Mouse (Mus musculus) embryonic facial prominence, embryonic 11.5 days (tissue): ENCODE measurements at regions not wholly inside any gene's neighbourhood (a gene's known extent, or its start where the extent isn't known, plus 50 kb on each side); places are given as distances from the start of the nearest gene placed in this dataset.

Source experiments
- ATAC-seq: fragments of 200-750 bp; cut with Nextera tagmentation; replicated peaks from 2 replicates; pipeline ENCODE4 v1.8.0; 2017; ENCODE audit warnings: low read depth; ENCODE audit not compliant: insufficient number of reproducible peaks, low FRiP score, low TSS enrichment
- DNase-seq: peaks from one replicate; pipeline ENCODE4 v3.0.0-alpha.2; 2015; ENCODE audit warnings: low spot score
- H3K27ac ChIP-seq: fragments of 300-500 bp; sonication (generic); replicated peaks from 2 replicates; pipeline ENCODE4 v1.5.1; 2014; ENCODE audit warnings: mild to moderate bottlenecking, low read depth, low read length, control low read depth
- H3K27me3 ChIP-seq: fragments of 300-500 bp; sonication (generic); 2 replicates; pipeline ENCODE4 v1.6.1; 2014; ENCODE audit warnings: mild to moderate bottlenecking, low read length, moderate library complexity, mixed read lengths; ENCODE audit not compliant: control insufficient read depth, insufficient read depth
- H3K36me3 ChIP-seq: fragments of 300-500 bp; sonication (generic); replicated peaks from 2 replicates; pipeline ENCODE4 v1.6.1; 2014; ENCODE audit warnings: low read depth, mild to moderate bottlenecking, low read length, moderate library complexity, mixed read lengths; ENCODE audit not compliant: control insufficient read depth, insufficient read depth
- H3K4me1 ChIP-seq: fragments of 300-500 bp; sonication (generic); 2 replicates; pipeline ENCODE4 v1.6.1; 2014; ENCODE audit warnings: low read length, mixed read lengths; ENCODE audit not compliant: control insufficient read depth, insufficient read depth
- H3K4me2 ChIP-seq: fragments of 300-500 bp; sonication (generic); 2 replicates; pipeline ENCODE4 v1.6.1; 2014; ENCODE audit warnings: low read depth, mild to moderate bottlenecking, control low read depth, low read length, moderate library complexity
- H3K4me3 ChIP-seq: fragments of 300-500 bp; sonication (generic); 2 replicates; pipeline ENCODE4 v1.5.1; 2014; ENCODE audit warnings: low read depth, low read length, control low read depth
- H3K9ac ChIP-seq: fragments of 300-500 bp; sonication (generic); replicated peaks from 2 replicates; pipeline ENCODE4 v1.6.1; 2014; ENCODE audit warnings: mild to moderate bottlenecking, control low read depth, low read length
- H3K9me3 ChIP-seq: fragments of 300-500 bp; sonication (generic); replicated peaks from 2 replicates; pipeline ENCODE4 v1.6.1; 2016; ENCODE audit warnings: mild to moderate bottlenecking, low read length, inconsistent platforms, mixed read lengths; ENCODE audit not compliant: control insufficient read depth
- WGBS: fragments of 180-500 bp; shearing (Covaris S2); extraction: QIAGEN DNeasy Blood & Tissue Kit; methylation state at CpG from one replicate; pipeline ENCODE4 v1.1.7; 2014; 5-methylcytosine and 5-hydroxymethylcytosine counted together

DNA sequence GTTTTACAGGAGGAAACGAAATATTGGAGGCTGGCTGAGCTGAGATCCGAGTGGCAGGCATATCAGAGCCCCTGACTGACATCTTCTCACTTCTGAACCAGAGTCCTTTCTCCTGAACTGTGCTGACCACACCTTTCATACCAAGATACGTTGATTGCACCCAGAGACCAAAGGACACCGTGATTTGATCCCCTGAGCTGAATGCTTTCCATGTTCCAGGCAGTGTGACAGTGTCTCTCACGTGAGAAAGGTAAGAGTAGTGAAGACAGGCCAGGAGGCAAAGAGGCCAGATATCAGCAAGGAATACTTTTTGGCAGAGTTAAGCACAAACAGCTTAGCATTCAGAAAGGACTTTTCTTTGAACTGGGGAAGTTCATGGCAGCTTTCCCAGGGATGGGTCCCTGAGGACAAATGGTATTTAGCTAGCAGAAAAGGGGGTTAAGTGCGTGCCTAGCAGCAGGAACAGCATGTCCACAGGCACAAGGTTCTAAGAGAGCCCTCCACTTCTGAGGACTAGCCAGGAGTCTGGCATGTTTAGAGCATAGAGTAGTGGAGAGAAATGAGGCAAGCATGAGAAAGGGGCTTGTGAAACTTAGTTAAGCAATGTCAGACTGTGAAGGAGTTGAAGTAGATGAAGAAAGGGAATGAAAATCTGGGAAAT is 111.0 kb upstream of the Cdkn2b start:
- ATAC-seq (no peak), DNase-seq (no peak)
- Histone ChIP-seq H3K9ac (no peak overlapping the region), H3K4me3 (no peak overlapping the region), H3K4me1 (no peaks in the 10 kb centered on the region), H3K27me3 (no peaks in the 10 kb centered on the region), H3K36me3 (no peaks in the 10 kb centered on the region), H3K9me3 (no peaks in the 10 kb centered on the region), H3K4me2 (no peak overlapping the region), H3K27ac (no peak overlapping the region)
- WGBS = 61% methylated on average over 6 of the region's 6 CpGs

DNA sequence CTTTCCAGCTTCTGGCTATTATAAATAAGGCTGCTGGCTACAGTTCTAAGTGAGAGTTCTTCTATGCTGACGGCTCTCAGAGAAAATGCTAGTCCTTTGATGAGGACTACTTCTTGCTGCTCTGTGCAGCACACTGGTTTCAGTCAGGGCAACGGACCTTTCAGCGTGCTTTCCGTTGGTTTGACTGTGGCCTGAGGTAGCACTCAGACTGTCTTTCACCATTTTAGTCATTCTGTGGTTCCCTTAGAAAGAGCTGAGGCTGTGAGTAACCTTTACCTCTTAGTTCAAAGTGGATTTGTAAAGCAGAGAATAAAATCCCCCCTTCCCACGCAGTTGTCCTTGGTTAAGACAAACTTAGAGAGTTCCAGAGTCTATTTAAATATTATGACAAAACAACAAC is 110.0 kb upstream of the Cdkn2b start:
- Histone ChIP-seq H3K4me2 (no peak overlapping the region), H3K27me3 (no peaks in the 10 kb centered on the region), H3K4me3 (no peak overlapping the region), H3K36me3 (no peaks in the 10 kb centered on the region), H3K9me3 (no peaks in the 10 kb centered on the region), H3K27ac (no peak overlapping the region), H3K9ac (no peak overlapping the region), H3K4me1 (no peaks in the 10 kb centered on the region)
- 88% methylated on average over 5 of the region's 5 CpGs for WGBS
- DNase-seq (no peak), ATAC-seq (no peak)

DNA sequence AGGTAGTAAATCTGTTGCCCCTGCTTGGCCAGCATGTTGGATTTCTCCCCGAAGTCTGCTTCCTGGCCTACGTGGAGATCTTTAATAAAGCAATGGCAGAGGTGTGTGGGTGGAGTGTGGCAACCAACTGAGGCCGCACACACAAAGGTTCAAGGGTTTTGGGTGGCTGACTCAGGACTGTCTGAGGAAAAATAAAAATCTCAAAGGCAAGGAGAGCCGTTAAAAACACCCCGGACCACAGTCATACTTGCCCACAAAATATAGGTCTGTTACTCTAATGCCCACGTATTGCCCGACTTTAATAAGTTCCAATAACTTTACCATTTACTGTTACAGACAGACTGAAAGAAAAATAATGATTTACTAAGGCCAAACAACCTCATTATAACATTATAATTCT is 108.7 kb upstream of the Cdkn2b start:
- no peak for ATAC-seq
- H3K9ac ChIP-seq = no peak overlapping the region
- no peaks in the 10 kb centered on the region for H3K36me3 ChIP-seq
- no peak overlapping the region for H3K27ac ChIP-seq
- no peak overlapping the region for H3K4me2 ChIP-seq
- WGBS = 92% methylated on average over 7 of the region's 7 CpGs
- H3K4me3 ChIP-seq = no peak overlapping the region
- H3K4me1 ChIP-seq = no peaks in the 10 kb centered on the region
- no peak for DNase-seq
- H3K9me3 ChIP-seq = no peaks in the 10 kb centered on the region
- H3K27me3 ChIP-seq = no peaks in the 10 kb centered on the region

DNA sequence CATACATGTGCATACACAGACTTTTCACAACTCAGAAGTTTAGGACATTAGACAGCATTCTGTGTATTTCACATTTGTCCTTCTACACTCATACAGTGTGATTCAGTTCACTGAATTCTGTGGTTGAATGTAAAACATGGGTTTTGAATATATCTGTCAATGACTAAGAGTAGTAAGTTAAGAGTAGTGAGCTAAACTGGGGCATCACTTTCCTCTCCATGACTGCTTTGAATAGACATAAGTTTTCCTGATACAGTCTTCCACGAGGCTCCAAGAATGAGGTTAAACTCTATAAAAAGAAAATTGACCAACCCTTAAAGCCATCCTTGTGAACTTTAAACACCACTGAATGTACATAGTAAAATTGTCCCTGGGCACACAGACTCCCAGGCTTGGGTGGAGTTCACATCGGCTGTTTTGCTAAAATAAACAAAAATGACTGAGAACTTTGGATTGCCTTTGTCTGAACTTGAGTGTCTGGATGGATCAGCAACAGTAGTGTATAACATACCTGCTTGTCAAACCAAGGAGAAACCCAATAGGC is 94.9 kb upstream of the Cdkn2b start:
- H3K4me1 ChIP-seq = no peaks in the 10 kb centered on the region
- DNase-seq = no peak
- no peak overlapping the region for H3K4me2 ChIP-seq
- H3K27ac ChIP-seq = no peak overlapping the region
- no peak overlapping the region for H3K4me3 ChIP-seq
- no peak overlapping the region for H3K9ac ChIP-seq
- no peak for ATAC-seq
- H3K36me3 ChIP-seq = no peaks in the 10 kb centered on the region
- H3K9me3 ChIP-seq = no peaks in the 10 kb centered on the region
- WGBS = 77% methylated on average over 2 of the region's 2 CpGs
- H3K27me3 ChIP-seq = no peaks in the 10 kb centered on the region

- no peaks in the 10 kb centered on the region for H3K36me3 ChIP-seq
- no peak overlapping the region for H3K4me3 ChIP-seq
- 91% methylated on average over 1 of the region's 1 CpGs for WGBS
- no peaks in the 10 kb centered on the region for H3K4me1 ChIP-seq
- no peak overlapping the region for H3K9ac ChIP-seq
- H3K27me3 ChIP-seq = no peaks in the 10 kb centered on the region
- no peak for ATAC-seq
- H3K9me3 ChIP-seq = no peaks in the 10 kb centered on the region
- H3K4me2 ChIP-seq = no peak overlapping the region
- no peak overlapping the region for H3K27ac ChIP-seq
- DNase-seq = no peak
Observed at GRCm38 (mm10) chr4:89403151-89403550, 92.3 kb upstream of the Cdkn2b start.

DNA sequence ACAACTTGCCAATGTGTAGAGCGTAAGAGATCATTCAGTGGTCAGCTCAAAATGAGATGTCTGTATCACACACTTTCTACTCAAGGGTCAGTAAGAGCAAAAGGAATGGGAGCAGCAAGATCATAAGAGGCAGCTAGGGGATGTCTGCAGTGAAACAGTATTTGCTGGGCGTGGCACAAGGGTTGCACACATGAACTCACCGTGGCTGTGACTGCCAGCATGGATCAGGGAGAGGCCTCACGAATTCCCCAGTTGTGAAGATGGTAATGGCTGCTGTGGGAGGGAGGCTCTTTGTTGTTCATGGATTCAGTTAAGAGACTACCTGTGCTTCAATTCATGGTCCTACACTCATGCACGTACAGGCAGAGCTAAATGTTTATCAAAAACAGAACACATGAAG is 91.5 kb upstream of the Cdkn2b start:
- Histone ChIP-seq H3K4me1 (no peaks in the 10 kb centered on the region), H3K27ac (no peak overlapping the region), H3K9ac (no peak overlapping the region), H3K4me2 (no peak overlapping the region), H3K9me3 (no peaks in the 10 kb centered on the region), H3K36me3 (no peaks in the 10 kb centered on the region), H3K4me3 (no peak overlapping the region), H3K27me3 (no peaks in the 10 kb centered on the region)
- no peak for DNase-seq
- WGBS = 79% methylated on average over 5 of the region's 5 CpGs
- ATAC-seq = no peak

GRCm38 (mm10) chr4:89401696-89402095 is 90.9 kb upstream of the Cdkn2b start:
- Histone ChIP-seq H3K36me3 (no peaks in the 10 kb centered on the region), H3K27me3 (no peaks in the 10 kb centered on the region), H3K4me3 (no peak overlapping the region), H3K4me1 (no peaks in the 10 kb centered on the region), H3K4me2 (no peak overlapping the region), H3K9me3 (no peaks in the 10 kb centered on the region), H3K9ac (no peak overlapping the region), H3K27ac (no peak overlapping the region)
- DNase-seq (no peak), ATAC-seq (no peak)
- WGBS = 91% methylated on average over 2 of the region's 2 CpGs

- DNase-seq = no peak
- H3K4me1 ChIP-seq = no peaks in the 10 kb centered on the region
- H3K27ac ChIP-seq = no peak overlapping the region
- no peak overlapping the region for H3K4me2 ChIP-seq
- H3K4me3 ChIP-seq = no peak overlapping the region
- WGBS = 86% methylated on average over 3 of the region's 3 CpGs
- no peaks in the 10 kb centered on the region for H3K36me3 ChIP-seq
- H3K9ac ChIP-seq = no peak overlapping the region
- no peaks in the 10 kb centered on the region for H3K9me3 ChIP-seq
- ATAC-seq = no peak
- H3K27me3 ChIP-seq = no peaks in the 10 kb centered on the region
Observed at GRCm38 (mm10) chr4:89400342-89400741, 89.5 kb upstream of the Cdkn2b start.
